Mouse (Mus musculus) midbrain, embryonic 13.5 days (tissue): Measurements from ENCODE around the gene Rab3gap2. TPM values are rescaled to one million over a fixed set of nuclear protein-coding genes. Genes with fewer than 3 reads are reported as not detected.

Source experiments
- ATAC-seq: fragments of 200-750 bp; cut with Nextera tagmentation; 2 replicates; pipeline ENCODE4 v1.8.0; 2017; ENCODE audit warnings: mild to moderate bottlenecking, moderate TSS enrichment, moderate library complexity
- H3K27ac ChIP-seq: fragments of 300-500 bp; sonication (generic); 2 replicates; pipeline ENCODE4 v1.5.1; 2015; ENCODE audit warnings: inconsistent platforms, mild to moderate bottlenecking, moderate library complexity
- H3K27me3 ChIP-seq: fragments of 300-500 bp; sonication (generic); 2 replicates; pipeline ENCODE4 v1.6.1; 2015; ENCODE audit warnings: mild to moderate bottlenecking, inconsistent platforms
- H3K36me3 ChIP-seq: fragments of 300-500 bp; sonication (generic); 2 replicates; pipeline ENCODE4 v1.6.1; 2015; ENCODE audit warnings: mild to moderate bottlenecking, inconsistent platforms
- H3K4me1 ChIP-seq: fragments of 300-500 bp; sonication (generic); replicated peaks from 2 replicates; pipeline ENCODE4 v1.6.1; 2015; ENCODE audit warnings: inconsistent platforms
- H3K4me2 ChIP-seq: fragments of 300-500 bp; sonication (generic); replicated peaks from 2 replicates; pipeline ENCODE4 v1.6.1; 2015; ENCODE audit warnings: moderate library complexity, mild to moderate bottlenecking, inconsistent platforms
- H3K4me3 ChIP-seq: fragments of 300-500 bp; sonication (generic); replicated peaks from 2 replicates; pipeline ENCODE4 v1.5.1; 2015; ENCODE audit warnings: mild to moderate bottlenecking, inconsistent platforms
- H3K9ac ChIP-seq: fragments of 300-500 bp; sonication (generic); replicated peaks from 2 replicates; pipeline ENCODE4 v1.6.1; 2015; ENCODE audit warnings: mild to moderate bottlenecking, inconsistent platforms
- H3K9me3 ChIP-seq: fragments of 300-500 bp; sonication (generic); 2 replicates; pipeline ENCODE4 v1.6.1; 2016; ENCODE audit warnings: mild to moderate bottlenecking, inconsistent platforms
- WGBS: fragments of 180-500 bp; shearing (Covaris S2); methylation state at CpG from one replicate; pipeline ENCODE4 v1.1.7; 2015; 5-methylcytosine and 5-hydroxymethylcytosine counted together
- polyA plus RNA-seq: library from polyadenylated mRNA; unstranded; fragments of >200 nt; fragmentation: Nextera tagmentation; extraction: Ambion mirVana; gene quantifications from 2 replicates; pipeline ENCODE4 v1.2.1, GENCODE M21; 2015

Gene Rab3gap2
- polyA plus RNA-seq, 1 experiment from 2014 or later = 23.6 TPM

GRCm38 (mm10) chr1:185287066-185287465, 83.1 kb downstream of the Rab3gap2 start:
- Histone ChIP-seq H3K27ac (no peak overlapping the region), H3K4me3 (no peak overlapping the region), H3K4me2 (no peak overlapping the region), H3K4me1 (no peaks in the 10 kb centered on the region), H3K27me3 (no peaks in the 10 kb centered on the region), H3K9me3 (no peaks in the 10 kb centered on the region), H3K36me3 (peaks cover 81% of the 10 kb centered on the region), H3K9ac (no peak overlapping the region)
- no peak for ATAC-seq
- WGBS = 95% methylated on average over 20 of the region's 20 CpGs

- Histone ChIP-seq H3K4me3 (no peak overlapping the region), H3K4me1 (no peaks in the 10 kb centered on the region), H3K36me3 (peaks cover 82% of the 10 kb centered on the region), H3K27me3 (no peaks in the 10 kb centered on the region), H3K9me3 (no peaks in the 10 kb centered on the region), H3K4me2 (no peak overlapping the region), H3K27ac (no peak overlapping the region), H3K9ac (no peak overlapping the region)
- WGBS = 88% methylated on average over 5 of the region's 5 CpGs
- ATAC-seq = no peak
Observed at GRCm38 (mm10) chr1:185289231-185289630, 85.3 kb downstream of the Rab3gap2 start.

GRCm38 (mm10) chr1:185291336-185291735, 87.4 kb downstream of the Rab3gap2 start:
- H3K4me1 ChIP-seq = no peaks in the 10 kb centered on the region
- H3K9ac ChIP-seq = no peak overlapping the region
- H3K27me3 ChIP-seq = no peaks in the 10 kb centered on the region
- no peak overlapping the region for H3K4me2 ChIP-seq
- no peaks in the 10 kb centered on the region for H3K9me3 ChIP-seq
- no peak for ATAC-seq
- no peak overlapping the region for H3K4me3 ChIP-seq
- H3K36me3 ChIP-seq = peaks cover 80% of the 10 kb centered on the region
- H3K27ac ChIP-seq = no peak overlapping the region
- 73% methylated on average over 4 of the region's 4 CpGs for WGBS

- Histone ChIP-seq H3K9ac (no peak overlapping the region), H3K9me3 (no peaks in the 10 kb centered on the region), H3K27ac (no peak overlapping the region), H3K27me3 (no peaks in the 10 kb centered on the region), H3K4me2 (no peak overlapping the region), H3K36me3 (peaks cover 82% of the 10 kb centered on the region), H3K4me1 (no peaks in the 10 kb centered on the region), H3K4me3 (no peak overlapping the region)
- 92% methylated on average over 10 of the region's 10 CpGs for WGBS
- no peak for ATAC-seq
Observed at GRCm38 (mm10) chr1:185292646-185293360, 88.9 kb downstream of the Rab3gap2 start.

GRCm38 (mm10) chr1:185296850-185297249, 92.9 kb downstream of the Rab3gap2 start:
- Histone ChIP-seq H3K9me3 (no peaks in the 10 kb centered on the region), H3K4me1 (no peaks in the 10 kb centered on the region), H3K27me3 (no peaks in the 10 kb centered on the region), H3K4me3 (no peak overlapping the region), H3K4me2 (no peak overlapping the region), H3K36me3 (peaks cover 74% of the 10 kb centered on the region), H3K27ac (no peak overlapping the region), H3K9ac (no peak overlapping the region)
- no peak for ATAC-seq
- 92% methylated on average over 7 of the region's 7 CpGs for WGBS

- H3K27me3 ChIP-seq = no peaks in the 10 kb centered on the region
- peaks cover 73% of the 10 kb centered on the region for H3K36me3 ChIP-seq
- WGBS = 98% methylated on average over 8 of the region's 8 CpGs
- no peaks in the 10 kb centered on the region for H3K9me3 ChIP-seq
- no peak overlapping the region for H3K9ac ChIP-seq
- H3K27ac ChIP-seq = no peak overlapping the region
- no peak overlapping the region for H3K4me2 ChIP-seq
- H3K4me3 ChIP-seq = no peak overlapping the region
- H3K4me1 ChIP-seq = no peaks in the 10 kb centered on the region
- ATAC-seq = no peak
Observed at GRCm38 (mm10) chr1:185298496-185298895, 94.6 kb downstream of the Rab3gap2 start.

- no peaks in the 10 kb centered on the region for H3K4me1 ChIP-seq
- no peak for ATAC-seq
- no peak overlapping the region for H3K9ac ChIP-seq
- H3K27ac ChIP-seq = no peak overlapping the region
- no peaks in the 10 kb centered on the region for H3K27me3 ChIP-seq
- H3K4me2 ChIP-seq = no peak overlapping the region
- 96% methylated on average over 6 of the region's 6 CpGs for WGBS
- H3K36me3 ChIP-seq = peaks cover 52% of the 10 kb centered on the region
- no peak overlapping the region for H3K4me3 ChIP-seq
- no peaks in the 10 kb centered on the region for H3K9me3 ChIP-seq
Observed at GRCm38 (mm10) chr1:185302816-185303215, 98.9 kb downstream of the Rab3gap2 start.

- no peak for ATAC-seq
Observed at GRCm38 (mm10) chr1:185306836-185307235, 102.9 kb downstream of the Rab3gap2 start.

GRCm38 (mm10) chr1:185307645-185308044, 103.7 kb downstream of the Rab3gap2 start:
- no peaks in the 10 kb centered on the region for H3K27me3 ChIP-seq
- H3K36me3 ChIP-seq = peaks cover 45% of the 10 kb centered on the region
- H3K9me3 ChIP-seq = no peaks in the 10 kb centered on the region
- no peaks in the 10 kb centered on the region for H3K4me1 ChIP-seq
- no peak overlapping the region for H3K4me2 ChIP-seq
- H3K9ac ChIP-seq = no peak overlapping the region
- ATAC-seq = no peak
- no peak overlapping the region for H3K27ac ChIP-seq
- WGBS = 96% methylated on average over 7 of the region's 7 CpGs
- no peak overlapping the region for H3K4me3 ChIP-seq

More at GRCm38 (mm10) chr1:185306836-185307235, 102.9 kb downstream of the Rab3gap2 start:
- H3K27ac ChIP-seq = no peak overlapping the region
- H3K9me3 ChIP-seq = no peaks in the 10 kb centered on the region
- no peak overlapping the region for H3K4me2 ChIP-seq
- H3K36me3 ChIP-seq = peaks cover 44% of the 10 kb centered on the region
- H3K9ac ChIP-seq = no peak overlapping the region
- H3K27me3 ChIP-seq = no peaks in the 10 kb centered on the region
- WGBS = 96% methylated on average over 12 of the region's 12 CpGs
- H3K4me1 ChIP-seq = no peaks in the 10 kb centered on the region
- no peak overlapping the region for H3K4me3 ChIP-seq

- WGBS = 99% methylated on average over 2 of the region's 2 CpGs
- no peaks in the 10 kb centered on the region for H3K9me3 ChIP-seq
- no peaks in the 10 kb centered on the region for H3K27me3 ChIP-seq
- H3K27ac ChIP-seq = no peak overlapping the region
- H3K36me3 ChIP-seq = peaks cover 44% of the 10 kb centered on the region
- no peaks in the 10 kb centered on the region for H3K4me1 ChIP-seq
- no peak overlapping the region for H3K9ac ChIP-seq
- H3K4me3 ChIP-seq = no peak overlapping the region
- ATAC-seq = no peak
- H3K4me2 ChIP-seq = no peak overlapping the region
Observed at GRCm38 (mm10) chr1:185308334-185308733, 104.4 kb downstream of the Rab3gap2 start.

GRCm38 (mm10) chr1:185308908-185309307, 105.0 kb downstream of the Rab3gap2 start:
- Histone ChIP-seq H3K9me3 (no peaks in the 10 kb centered on the region), H3K9ac (no peak overlapping the region), H3K27ac (no peak overlapping the region), H3K4me3 (no peak overlapping the region), H3K4me2 (no peak overlapping the region), H3K27me3 (no peaks in the 10 kb centered on the region), H3K36me3 (peaks cover 50% of the 10 kb centered on the region), H3K4me1 (no peaks in the 10 kb centered on the region)
- ATAC-seq = no peak
- WGBS = 79% methylated on average over 4 of the region's 4 CpGs

- no peak overlapping the region for H3K4me3 ChIP-seq
- H3K4me2 ChIP-seq = no peak overlapping the region
- ATAC-seq = no peak
- H3K27me3 ChIP-seq = no peaks in the 10 kb centered on the region
- no peaks in the 10 kb centered on the region for H3K4me1 ChIP-seq
- no peak overlapping the region for H3K27ac ChIP-seq
- 93% methylated on average over 9 of the region's 9 CpGs for WGBS
- H3K36me3 ChIP-seq = peaks cover 67% of the 10 kb centered on the region
- H3K9ac ChIP-seq = no peak overlapping the region
- no peaks in the 10 kb centered on the region for H3K9me3 ChIP-seq
Observed at GRCm38 (mm10) chr1:185311949-185312348, 108.0 kb downstream of the Rab3gap2 start.

GRCm38 (mm10) chr1:185314546-185314945, 110.6 kb downstream of the Rab3gap2 start:
- 92% methylated on average over 4 of the region's 4 CpGs for WGBS
- H3K36me3 ChIP-seq = peaks cover 74% of the 10 kb centered on the region

More at GRCm38 (mm10) chr1:185314546-185314945, 110.6 kb downstream of the Rab3gap2 start:
- Histone ChIP-seq H3K4me1 (no peaks in the 10 kb centered on the region), H3K27ac (no peak overlapping the region), H3K9ac (no peak overlapping the region), H3K9me3 (no peaks in the 10 kb centered on the region), H3K4me3 (no peak overlapping the region), H3K27me3 (no peaks in the 10 kb centered on the region), H3K4me2 (no peak overlapping the region)
- no peak for ATAC-seq
